Mouse (Mus musculus) heart, postnatal 25 days (tissue): Measurements from ENCODE around the gene Iqsec2. TPM values are rescaled to one million over a fixed set of nuclear protein-coding genes. Genes with fewer than 3 reads are reported as not detected.
A peak's percentile ranks its signal among the peaks of the same experiment; 100 is the strongest.

ENCODE experiments used
- DNase-seq: peaks from one replicate; pipeline ENCODE4 v3.0.0; 2022; ENCODE audit warnings: low spot score
- intact Hi-C: fragments of 180-260 bp; cut with DNase I; formaldehyde crosslinking; loops from one replicate; pipeline ENCODE4 v1.15.1; 2025
- total RNA-seq, 2 experiments: library from RNA; stranded (reverse); gene quantifications; 2 replicates each; pipeline ENCODE4 v1.2.3; 2021

Iqsec2 gene
- 10 to 100 TPM; 80.6 to 80.7 TPM for total RNA-seq

DNA sequence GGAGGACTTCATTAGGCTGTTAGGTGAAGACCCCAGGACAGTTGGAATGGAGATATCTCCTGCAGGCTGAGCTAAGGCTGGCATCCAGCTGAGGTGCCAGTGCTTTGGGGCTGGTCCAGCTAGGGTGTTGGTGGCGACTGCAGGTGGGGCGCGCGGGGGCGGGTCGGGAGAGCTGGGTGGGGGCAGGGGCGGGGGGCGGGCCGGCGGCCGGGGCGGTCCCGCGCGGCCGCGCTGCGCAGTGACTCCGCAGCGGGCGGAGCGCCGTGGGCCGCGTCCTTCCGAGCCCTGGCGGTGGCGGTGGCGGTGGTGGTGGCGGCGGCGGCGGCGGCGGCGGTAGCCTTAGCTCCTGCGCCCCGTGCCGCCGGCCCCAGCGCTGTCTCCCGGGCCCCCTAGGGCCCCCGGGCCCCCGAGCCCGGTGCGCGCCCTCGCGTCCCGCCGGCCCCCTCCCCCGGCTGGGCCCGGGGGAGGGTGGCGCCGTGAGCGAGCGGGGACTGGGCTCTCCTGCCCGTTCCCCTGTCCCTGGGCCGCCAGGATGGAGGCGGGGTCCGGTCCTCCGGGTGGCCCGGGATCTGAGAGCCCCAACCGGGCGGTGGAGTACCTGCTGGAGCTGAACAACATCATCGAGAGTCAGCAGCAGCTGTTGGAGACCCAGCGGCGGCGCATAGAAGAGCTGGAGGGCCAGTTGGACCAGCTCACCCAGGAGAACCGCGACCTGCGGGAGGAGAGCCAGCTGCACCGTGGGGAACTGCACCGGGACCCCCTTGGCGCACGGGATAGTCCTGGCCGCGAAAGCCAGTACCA lies at the start of gene Iqsec2:
Iqsec2 (plus strand) TSS at position 328 of the 801 bp plus-strand sequence.
- intact Hi-C loops: no loop called here
- DNase-seq: no peak

DNA sequence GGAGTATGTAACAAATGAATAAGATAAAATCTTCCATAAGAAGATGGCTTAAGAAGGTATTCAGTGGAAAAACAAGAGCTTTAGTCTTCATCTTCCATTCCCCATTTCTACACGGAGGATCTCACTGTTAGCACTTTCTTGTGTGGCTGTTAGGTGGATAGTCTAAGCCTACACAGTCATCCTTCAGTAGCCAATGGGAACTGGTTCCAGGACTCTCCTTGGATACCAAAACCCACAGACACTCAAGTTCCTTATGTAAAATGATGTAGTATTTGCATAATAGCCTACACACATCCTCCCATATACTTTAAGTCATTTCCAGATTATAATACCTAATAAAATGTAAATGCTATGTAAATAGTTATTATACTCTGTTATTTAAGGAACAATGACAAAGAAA lies 46.5 kb upstream of the Iqsec2 start:
- intact Hi-C loops: no loop called here
- DNase-seq: no peak

DNA sequence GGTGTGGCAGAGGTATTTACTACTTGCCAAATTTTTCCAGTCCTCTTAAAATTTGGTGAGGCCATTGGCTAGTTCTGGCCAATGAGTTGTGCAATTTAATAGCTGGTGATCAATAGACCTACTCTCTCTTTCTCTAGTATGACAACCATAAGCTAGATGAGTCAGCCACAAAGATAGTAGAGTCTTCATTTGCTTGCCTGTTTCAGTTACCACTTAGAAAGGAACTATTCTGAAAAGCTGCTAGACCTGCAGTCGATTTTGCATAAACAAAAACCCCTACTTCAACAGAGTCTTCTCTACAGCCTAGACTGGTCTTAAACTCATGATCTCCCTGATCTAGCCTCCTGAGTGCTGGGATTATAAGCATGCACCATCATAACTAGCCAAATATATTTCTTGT lies 22.4 kb upstream of the Iqsec2 start:
- DNase-seq: no peak
- intact Hi-C loops: no loop called here

DNA sequence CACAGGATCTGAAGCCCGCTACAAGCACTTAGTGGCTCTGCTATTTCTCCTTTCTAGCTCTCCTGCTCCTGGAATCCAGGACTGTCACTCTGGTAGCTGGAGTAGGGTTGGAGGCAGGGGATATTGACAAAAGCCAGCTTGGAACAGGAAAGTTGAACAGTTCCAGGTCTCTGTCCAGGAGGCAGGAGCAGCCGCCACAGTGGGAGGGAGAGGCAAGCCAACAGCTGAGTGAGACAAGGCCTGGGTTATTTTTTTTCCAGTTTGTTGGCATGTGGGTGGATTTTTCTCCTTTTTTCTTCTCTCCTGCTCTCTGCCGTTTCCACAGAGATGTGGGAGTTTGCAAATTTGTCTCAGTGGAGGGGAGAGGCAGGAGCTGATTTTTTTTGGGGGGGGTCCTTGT lies 13.3 kb upstream of the Iqsec2 start:
- intact Hi-C loops: no loop called here
- no peak for DNase-seq

DNA sequence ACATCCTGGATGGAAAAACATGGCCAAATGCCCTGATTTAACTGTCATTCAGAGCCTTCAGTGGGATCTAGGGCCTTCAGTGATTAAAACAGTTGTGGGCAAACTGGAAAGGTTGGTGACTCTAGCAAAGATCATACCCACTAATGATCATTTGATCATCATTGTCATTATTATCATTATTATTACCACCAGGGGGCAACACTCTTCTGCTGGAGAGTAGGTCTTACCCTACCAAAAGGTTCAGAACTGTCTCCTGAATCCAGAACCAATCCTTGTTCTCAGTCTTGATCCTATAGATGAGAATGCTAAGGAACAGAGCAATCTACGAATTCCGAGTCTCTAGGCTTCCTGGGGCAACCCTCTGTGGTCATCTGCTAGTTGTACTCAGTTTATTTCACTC lies 12.0 kb upstream of the Iqsec2 start:
- DNase-seq: no peak
- intact Hi-C loops: loop anchor here (1.0 to 2.0 kb wide), 2 partner anchors 17 to 43 kb away; no protein-coding TSS in a partner anchor

DNA sequence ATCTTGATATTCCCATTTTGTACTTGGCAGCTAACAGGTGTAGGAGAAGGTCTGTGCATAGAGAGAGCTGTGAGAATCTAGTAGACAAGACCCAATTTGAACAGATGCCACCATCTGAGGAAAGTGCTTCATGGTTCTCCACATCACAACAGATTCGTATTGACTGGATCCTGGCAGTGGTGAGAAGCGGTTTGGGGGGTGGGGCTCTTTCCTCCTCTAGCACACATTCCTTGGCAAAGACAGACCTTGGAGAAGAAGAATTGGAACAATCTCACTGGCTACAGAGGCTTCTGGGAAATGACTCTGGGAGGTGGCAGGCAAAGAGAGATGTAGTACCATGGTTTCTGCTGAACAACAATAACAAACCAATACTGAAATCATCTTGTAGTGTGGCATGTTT lies 8.9 kb upstream of the Iqsec2 start:
- no peak for DNase-seq
- intact Hi-C loops: no loop called here

DNA sequence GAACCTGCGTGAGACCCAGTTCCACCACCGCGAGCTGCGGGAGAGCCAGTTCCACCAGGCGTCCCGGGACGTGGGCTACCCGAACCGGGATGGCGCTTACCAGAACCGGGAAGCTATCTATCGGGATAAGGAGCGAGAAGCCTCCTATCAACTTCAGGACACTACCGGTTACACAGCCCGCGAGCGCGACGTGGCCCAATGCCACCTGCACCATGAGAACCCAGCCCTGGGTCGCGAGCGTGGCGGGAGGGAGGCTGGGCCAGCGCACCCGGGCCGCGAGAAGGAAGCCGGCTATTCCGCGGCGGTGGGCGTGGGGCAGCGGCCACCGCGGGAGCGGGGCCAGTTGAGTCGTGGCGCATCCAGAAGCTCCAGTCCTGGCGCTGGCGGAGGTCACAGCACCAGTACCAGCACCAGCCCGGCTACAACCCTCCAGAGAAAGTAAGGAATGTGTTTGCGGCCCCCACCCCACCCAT lies 710 bp downstream of the Iqsec2 start:
- intact Hi-C loops: loop anchor here (5.0 kb wide), 1 partner anchor 1632 kb away; no protein-coding TSS in a partner anchor
- DNase-seq: no peak

DNA sequence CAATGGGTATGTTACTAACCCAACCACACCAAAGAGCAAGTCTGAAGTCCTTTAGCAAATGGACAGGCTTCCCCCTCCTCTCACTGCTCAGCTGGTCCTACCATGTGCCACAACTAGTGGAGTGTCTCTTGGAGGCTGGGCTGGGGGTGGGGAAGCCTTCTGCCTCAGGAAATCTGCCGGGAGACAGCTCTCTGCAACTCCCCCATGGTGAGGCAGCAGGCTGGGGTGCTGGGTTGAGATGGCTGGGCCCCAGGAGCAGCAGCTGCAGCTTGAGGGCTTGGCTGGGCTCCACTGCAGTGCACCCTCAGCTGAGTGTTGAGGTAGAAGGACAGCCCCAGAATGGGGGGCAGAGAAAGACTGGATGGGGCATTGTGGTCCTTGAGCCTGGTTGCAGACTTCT lies 2.1 kb downstream of the Iqsec2 start:
- DNase-seq: no peak
- intact Hi-C loops: loop anchor here (5.0 kb wide), 1 partner anchor 1634 kb away; no protein-coding TSS in a partner anchor

DNA sequence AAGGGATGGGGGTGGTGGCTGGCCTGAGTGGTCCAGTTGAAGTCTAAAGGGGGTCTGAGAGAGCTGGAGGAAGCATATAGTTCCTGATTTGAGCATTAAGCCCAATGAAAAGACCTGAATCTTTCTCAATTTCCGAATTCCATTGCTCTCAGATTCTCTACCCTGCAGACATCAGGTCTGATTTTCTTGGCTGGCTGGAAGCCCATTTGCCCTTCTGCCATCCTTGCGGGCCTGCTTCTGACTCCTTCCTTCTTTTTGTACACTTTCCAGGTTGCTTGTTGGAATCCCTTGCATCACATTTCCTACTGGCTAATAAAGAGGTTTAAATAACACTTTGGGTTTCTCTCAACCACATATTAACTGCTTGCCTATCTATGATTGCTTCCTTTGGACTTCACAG lies 2.6 kb downstream of the Iqsec2 start:
- no peak for DNase-seq
- intact Hi-C loops: loop anchor here (5.0 kb wide), 1 partner anchor 1634 kb away; no protein-coding TSS in a partner anchor

DNA sequence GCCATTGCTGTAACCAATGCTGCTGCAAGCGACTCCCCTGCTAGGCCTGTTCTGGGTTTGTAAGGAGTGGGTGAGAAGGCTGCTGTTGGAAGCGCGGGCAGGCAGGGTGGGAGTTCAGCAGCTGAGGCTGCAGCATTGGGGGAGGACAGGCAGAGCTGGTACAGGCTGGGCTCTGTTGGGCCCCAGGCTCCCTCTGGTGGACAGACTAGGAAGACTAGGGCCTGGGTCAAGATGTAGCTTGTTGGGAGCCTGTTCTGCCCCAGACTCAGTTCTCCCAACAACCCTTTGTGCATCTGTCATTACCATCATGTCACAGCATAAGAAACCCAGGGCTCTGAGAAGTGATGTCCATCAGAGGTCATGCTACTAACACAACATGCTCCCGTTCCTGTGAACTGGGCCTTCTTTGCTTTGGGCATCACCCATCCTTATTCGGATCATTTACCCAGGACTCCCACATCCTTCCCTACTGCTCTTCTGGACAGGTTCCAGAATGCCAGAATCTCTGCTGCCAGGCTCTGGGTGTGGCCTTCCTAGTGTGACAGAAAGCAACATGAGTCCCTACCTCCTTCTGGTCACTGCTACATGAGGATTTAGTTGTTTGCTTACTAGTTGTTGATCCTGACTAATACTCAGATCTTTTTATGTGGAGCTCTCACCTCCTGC lies 3.5 kb downstream of the Iqsec2 start:
- peak; percentile 26 for DNase-seq
- intact Hi-C loops: loop anchor here (2.0 to 5.0 kb wide), 2 partner anchors 15 to 1635 kb away; no protein-coding TSS in a partner anchor

DNA sequence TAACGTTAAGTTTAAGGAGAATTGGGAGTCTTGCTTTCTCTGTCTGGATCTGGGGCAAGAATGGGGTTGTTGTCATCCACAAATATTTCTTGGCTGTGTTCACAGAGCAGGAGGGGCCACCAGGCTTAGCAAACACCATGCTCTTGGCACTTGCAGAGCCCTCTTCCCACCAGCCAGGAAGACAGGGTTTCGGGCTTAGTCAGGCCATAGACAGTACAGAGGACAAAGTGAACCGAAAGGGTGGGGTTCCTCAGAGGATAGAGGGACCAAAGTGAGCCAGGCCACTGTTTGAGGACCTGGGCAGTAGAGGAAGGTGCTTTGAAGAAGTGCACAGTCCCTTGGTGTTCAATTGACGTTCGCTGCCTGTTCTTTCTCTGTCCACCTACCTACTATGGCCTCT lies 4.6 kb downstream of the Iqsec2 start:
- peak; percentile 14 for DNase-seq

DNA sequence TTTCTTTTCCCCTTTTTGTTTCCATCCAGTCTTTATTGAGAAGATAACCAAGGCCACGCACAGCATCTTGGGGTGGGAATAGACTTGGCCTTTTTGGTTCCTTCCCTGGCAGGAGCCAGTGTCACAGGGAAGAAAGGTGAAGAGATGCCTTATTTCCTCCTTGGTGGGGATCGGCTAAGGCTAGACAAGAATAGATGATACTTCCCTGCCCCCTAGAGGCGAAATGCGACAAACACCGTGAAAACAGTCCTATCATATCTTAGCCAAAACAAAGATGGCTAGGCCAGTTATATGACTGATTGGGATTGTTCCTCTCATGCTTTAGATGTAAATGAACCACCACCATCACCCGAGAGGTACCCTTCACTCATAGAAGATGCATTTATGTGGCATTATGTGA lies 7.6 kb downstream of the Iqsec2 start:
- intact Hi-C loops: loop anchor here (2.0 to 5.0 kb wide), 2 partner anchors 21 to 204 kb away; no protein-coding TSS in a partner anchor
- peak; percentile 12 for DNase-seq

More for the DNA sequence above, 4.6 kb downstream of the Iqsec2 start:
- intact Hi-C loops: loop anchor here (2.0 to 5.0 kb wide), 2 partner anchors 16 to 1636 kb away; no protein-coding TSS in a partner anchor

DNA sequence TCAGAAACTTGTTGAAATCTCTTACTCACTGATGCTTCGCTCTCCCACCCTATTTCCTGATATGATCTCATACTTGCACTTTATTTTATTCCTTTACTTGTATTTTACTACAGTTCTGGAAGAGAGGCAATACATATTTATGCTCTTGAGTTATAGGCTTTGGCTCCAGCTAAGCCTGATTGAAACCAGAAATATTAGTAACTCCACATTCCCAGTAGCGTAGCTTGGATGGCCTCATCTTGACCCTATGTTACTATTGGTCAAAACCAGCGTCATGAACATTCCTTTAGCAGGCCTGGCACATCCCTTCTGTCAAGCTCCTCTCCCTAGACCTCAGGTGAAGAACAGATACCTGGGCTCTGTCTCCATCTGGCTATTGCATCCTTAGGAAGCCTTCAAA lies 14.2 kb downstream of the Iqsec2 start:
- intact Hi-C loops: no loop called here
- no peak for DNase-seq

DNA sequence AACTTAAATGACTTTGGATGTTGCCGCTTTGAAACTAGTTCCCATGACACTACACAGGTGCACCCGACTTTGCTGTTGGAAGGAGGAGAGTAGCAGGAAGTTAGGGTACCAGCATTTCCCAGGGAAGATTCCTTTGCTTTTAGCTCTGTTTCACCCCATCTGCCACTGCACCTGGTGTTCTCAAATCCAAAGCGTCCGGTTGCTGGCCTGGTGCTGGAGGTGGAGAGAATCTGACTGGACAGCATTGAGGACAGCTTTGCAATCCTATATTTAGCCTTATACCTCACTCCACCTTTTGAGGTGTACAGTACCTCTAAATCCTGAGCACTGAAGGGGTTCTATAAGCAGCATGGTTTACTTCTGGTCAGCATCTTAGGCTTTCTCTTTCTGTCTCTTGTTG lies 17.3 kb downstream of the Iqsec2 start:
- intact Hi-C loops: no loop called here
- DNase-seq: no peak

DNA sequence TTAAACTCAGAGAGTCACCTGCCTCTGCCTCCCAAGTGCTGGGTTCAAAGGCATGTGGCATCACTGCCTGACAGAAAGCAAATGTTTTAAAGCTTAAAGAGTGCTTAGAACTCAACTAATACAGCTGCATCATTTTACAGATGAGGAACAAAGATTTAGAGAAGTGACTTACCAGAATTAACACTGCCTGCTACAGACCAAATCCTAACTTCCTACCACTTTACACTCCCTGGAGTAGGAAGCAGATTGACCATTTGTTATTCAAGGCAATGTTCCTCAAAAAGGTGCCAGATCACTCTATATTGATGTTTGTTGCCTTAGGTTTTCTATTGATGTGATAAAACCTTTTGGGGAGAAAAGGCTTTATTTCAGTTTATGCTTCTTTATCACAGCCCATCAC lies 20.0 kb downstream of the Iqsec2 start:
- intact Hi-C loops: no loop called here
- DNase-seq: no peak

DNA sequence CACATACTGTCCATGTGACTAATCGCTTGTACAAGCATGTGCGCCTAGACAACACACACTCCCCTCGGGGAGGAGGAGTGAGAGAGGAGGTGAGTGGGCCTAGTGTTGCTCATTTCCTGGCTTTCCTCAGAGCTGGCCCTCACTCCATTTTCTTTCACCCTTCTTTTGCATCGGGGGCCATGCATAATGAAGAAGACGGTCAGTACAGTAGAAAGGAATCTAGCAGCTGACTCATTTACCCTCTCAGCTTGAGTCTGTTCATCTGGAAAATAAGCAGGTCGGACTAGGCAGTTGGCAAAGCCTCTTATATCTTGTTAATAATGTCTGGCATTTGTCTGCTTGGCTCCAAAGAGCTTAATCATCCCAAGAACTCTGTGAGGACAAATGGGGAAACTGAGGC lies 22.1 kb downstream of the Iqsec2 start:
- intact Hi-C loops: no loop called here

DNA sequence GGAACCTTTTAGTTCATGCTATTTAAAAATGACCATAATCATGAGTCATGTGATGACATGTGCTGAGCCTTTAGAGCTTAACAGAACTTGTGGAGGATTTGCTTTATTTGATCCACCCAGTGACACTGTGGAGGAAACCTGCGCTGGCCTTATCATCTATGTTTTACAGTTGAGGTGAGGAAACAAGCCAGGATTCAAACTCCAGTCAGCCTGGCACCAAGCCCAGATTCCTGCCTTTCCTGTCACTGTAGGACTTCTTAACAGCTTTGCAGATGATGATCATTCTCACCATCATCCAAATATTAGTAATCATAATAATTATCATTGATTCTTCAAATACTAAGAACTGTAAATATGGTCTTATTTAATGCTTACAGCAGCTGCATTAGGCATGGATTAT lies 24.5 kb downstream of the Iqsec2 start:
- no peak for DNase-seq
- intact Hi-C loops: no loop called here

More for the DNA sequence above, 22.1 kb downstream of the Iqsec2 start:
- no peak for DNase-seq

DNA sequence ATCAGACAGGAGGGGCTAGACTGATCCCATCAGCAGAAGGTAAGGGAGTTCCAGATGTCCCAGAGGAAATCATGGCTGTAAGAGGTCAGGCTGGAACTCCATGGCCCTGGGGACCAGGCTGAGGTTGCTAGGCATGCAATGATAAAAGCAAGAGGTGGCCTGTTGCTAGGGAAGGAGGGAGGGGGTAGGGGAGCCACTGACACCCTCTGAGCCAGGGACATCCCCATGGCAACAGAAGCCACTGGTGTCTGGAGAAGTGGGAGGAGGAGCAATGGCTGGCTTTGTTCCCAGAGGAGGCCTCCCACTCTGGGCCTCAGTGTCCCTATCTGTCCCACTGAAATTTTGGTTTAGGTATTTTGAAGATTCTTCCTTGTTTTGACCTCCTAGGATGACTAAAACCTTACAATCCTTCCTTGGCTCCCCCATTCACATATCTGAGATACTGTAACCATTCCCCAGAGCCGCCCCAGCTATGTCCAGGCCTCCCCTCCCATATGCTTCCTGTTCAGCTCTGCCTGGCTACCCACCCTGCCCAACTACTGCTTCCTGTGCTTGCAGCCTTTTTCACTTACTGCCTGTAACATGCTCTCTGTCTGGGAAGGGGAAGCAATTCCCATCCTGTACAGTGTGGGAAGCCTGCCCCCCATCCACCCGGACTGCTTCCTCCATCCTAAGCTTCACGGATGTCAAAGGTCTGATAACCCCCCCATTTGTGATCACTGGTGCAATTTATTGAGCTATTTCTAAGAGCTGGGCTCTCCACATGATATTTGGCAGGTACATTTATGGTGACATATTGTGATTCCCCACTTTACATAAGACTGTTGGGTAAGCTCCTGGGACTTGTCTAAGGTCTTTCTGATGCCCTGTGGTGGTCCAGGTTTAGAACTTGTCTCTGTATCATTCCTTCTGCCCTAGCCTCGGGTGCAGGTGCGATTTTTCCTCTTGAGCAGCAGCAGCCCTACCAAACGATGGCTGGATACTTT lies 27.3 kb downstream of the Iqsec2 start:
- intact Hi-C loops: loop anchor here (2.0 to 10.0 kb wide), 2 partner anchors 19 to 157 kb away; partner anchors contain the start of genes Ribc1 and Smc1a
- DNase-seq: peak; percentile 32

DNA sequence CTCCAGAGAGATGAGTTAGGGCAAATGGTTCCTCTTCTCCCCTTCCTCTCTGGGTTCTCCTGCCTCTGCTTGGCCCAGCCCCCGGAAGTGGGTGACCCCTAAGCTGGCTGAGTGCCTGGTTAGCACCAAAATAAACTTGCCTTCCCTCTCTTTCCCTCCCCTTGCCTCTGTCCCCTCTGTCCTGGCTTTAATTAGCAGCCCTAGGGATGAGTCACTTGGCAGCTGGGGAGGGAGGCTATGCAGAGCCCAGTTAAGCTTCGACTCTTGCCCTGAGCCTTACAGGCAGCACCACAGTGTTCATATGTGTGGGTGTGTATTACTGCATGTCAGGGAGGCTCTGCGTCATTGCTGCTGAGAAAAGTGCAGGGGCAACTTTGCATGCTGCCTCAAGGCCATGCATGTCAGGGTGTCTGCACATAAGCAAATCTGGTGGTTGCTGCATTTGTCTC lies 28.4 kb downstream of the Iqsec2 start:
- DNase-seq: peak; percentile 51
- intact Hi-C loops: loop anchor here (2.0 to 10.0 kb wide), 2 partner anchors 20 to 158 kb away; partner anchors contain the start of genes Ribc1 and Smc1a
